Mouse (Mus musculus) forebrain, embryonic 16.5 days (tissue): ENCODE measurements at regions not wholly inside any gene's neighbourhood (a gene's known extent, or its start where the extent isn't known, plus 50 kb on each side); places are given as distances from the start of the nearest gene placed in this dataset.

Source experiments
- ATAC-seq: fragments of 200-750 bp; cut with Nextera tagmentation; 2 replicates; pipeline ENCODE4 v1.8.0; 2017; ENCODE audit warnings: mild to moderate bottlenecking, moderate library complexity
- H3K27ac ChIP-seq: fragments of 300-500 bp; sonication (generic); 2 replicates; pipeline ENCODE4 v1.5.1; 2014; ENCODE audit warnings: low read length, control low read depth
- H3K27me3 ChIP-seq: fragments of 300-500 bp; sonication (generic); replicated peaks from 2 replicates; pipeline ENCODE4 v1.6.1; 2014; ENCODE audit warnings: low read length; ENCODE audit not compliant: control insufficient read depth, insufficient read depth
- H3K36me3 ChIP-seq: fragments of 300-500 bp; sonication (generic); 2 replicates; pipeline ENCODE4 v1.6.1; 2014; ENCODE audit not compliant: control insufficient read depth, insufficient read depth
- H3K4me1 ChIP-seq: fragments of 300-500 bp; sonication (generic); replicated peaks from 2 replicates; pipeline ENCODE4 v1.6.1; 2014; ENCODE audit warnings: low read length; ENCODE audit not compliant: control insufficient read depth, insufficient read depth
- H3K4me2 ChIP-seq: fragments of 300-500 bp; sonication (generic); 2 replicates; pipeline ENCODE4 v1.6.1; 2014; ENCODE audit warnings: mild to moderate bottlenecking, low read length, control low read depth
- H3K4me3 ChIP-seq: fragments of 300-500 bp; sonication (generic); replicated peaks from 2 replicates; pipeline ENCODE4 v1.5.1; 2014; ENCODE audit warnings: mild to moderate bottlenecking, low read length, control low read depth
- H3K9ac ChIP-seq: fragments of 300-500 bp; sonication (generic); replicated peaks from 2 replicates; pipeline ENCODE4 v1.6.1; 2014; ENCODE audit warnings: low read depth, low read length, control low read depth
- H3K9me3 ChIP-seq: fragments of 300-500 bp; sonication (generic); 2 replicates; pipeline ENCODE4 v1.6.1; 2016; ENCODE audit warnings: low read length; ENCODE audit not compliant: control insufficient read depth
- WGBS: fragments of 180-500 bp; shearing (Covaris S2); extraction: QIAGEN DNeasy Blood & Tissue Kit; methylation state at CpG from one replicate; pipeline ENCODE4 v1.1.7; 2014; 5-methylcytosine and 5-hydroxymethylcytosine counted together

DNA sequence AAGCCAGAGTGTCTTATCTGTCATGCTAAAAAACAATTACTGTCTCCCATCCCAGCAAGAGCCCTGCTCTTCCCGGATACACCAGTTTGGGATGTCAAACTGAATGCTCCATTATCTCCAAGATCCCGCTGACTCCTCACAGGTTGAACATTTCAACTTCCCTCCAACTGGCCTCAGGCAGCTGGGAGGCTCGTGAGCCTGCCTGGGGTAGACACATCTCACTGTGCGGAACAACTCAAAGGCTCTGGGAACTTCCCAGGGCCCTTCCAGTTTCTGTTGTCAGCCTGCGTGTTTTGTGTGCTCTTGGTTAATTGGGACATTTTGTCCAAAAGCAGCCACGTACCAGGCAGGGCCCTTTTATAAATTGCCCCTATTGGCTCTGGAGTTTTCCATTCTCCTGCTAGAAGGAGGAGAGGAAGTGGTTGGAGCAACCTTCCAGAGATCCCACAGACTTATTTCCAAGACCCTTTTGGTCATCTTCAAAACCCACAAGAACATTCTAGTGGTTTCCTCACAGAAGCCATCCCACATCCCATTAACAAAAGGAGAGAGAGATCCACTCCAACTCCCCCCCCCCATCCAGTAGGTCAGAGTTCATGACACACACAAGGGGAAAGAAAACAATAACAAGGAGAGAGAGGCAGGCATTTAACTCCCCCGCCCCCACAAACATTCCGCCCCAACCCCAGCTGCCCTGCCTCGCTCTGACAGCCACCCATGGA is 163.3 kb downstream of the Icos start:
- Histone ChIP-seq H3K4me1 (peaks cover 50% of the 10 kb centered on the region), H3K4me2 (no peak overlapping the region), H3K36me3 (no peaks in the 10 kb centered on the region), H3K9ac (no peak overlapping the region), H3K4me3 (no peak overlapping the region), H3K27me3 (no peaks in the 10 kb centered on the region; the same call in 1 of the 2 replicates), H3K9me3 (no peaks in the 10 kb centered on the region), H3K27ac (no peak overlapping the region)
- ATAC-seq: no peak
- 27% methylated on average over 9 of the region's 9 CpGs for WGBS

DNA sequence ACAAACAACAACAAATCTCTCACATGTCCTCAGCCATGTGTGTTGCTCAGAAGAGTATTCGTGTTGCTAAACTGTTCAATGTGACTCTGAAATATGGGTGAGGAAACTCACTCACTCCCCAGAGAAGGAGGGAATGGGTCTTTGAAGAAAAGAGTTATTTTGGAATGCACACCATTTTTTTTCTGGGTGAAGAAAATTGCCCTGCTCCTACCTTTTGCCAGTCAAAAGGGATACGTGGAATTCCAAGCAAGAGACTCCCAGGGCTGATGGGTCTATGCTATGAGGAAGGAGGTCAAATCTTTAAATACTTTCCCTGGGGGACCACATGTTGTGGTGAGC is 163.8 kb downstream of the Icos start:
- Histone ChIP-seq H3K27me3 (no peaks in the 10 kb centered on the region; the same call in 1 of the 2 replicates), H3K36me3 (no peaks in the 10 kb centered on the region), H3K27ac (no peak overlapping the region), H3K4me3 (no peak overlapping the region), H3K9me3 (no peaks in the 10 kb centered on the region), H3K4me2 (no peak overlapping the region), H3K4me1 (peaks cover 53% of the 10 kb centered on the region), H3K9ac (no peak overlapping the region)
- 41% methylated on average over 2 of the region's 2 CpGs for WGBS
- ATAC-seq: no peak

DNA sequence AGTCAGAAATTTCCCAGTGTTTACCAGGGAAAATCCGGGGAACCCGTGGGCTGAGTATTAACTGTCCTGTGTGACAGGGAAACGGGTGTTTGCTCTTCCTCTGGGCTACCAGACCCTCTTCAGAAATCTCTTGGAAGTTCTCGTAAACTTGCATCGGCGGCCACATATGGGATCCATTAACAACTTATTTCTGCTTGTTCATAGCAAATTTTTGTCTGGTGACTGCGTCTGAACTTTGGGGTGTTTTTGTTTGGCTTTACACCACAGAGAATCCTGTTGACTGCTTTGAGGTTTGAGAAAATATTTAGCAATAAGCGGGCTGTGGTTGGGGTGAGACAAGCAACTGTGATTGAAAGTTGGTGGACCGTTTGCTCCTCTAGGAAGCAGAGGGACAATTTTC is 164.2 kb downstream of the Icos start:
- H3K27me3 ChIP-seq: no peaks in the 10 kb centered on the region; the same call in 1 of the 2 replicates
- H3K4me1 ChIP-seq: peaks cover 54% of the 10 kb centered on the region
- H3K4me2 ChIP-seq: no peak overlapping the region
- no peaks in the 10 kb centered on the region for H3K36me3 ChIP-seq
- ATAC-seq: no peak
- no peak overlapping the region for H3K4me3 ChIP-seq
- no peaks in the 10 kb centered on the region for H3K9me3 ChIP-seq
- H3K27ac ChIP-seq: no peak overlapping the region
- 64% methylated on average over 9 of the region's 9 CpGs for WGBS
- H3K9ac ChIP-seq: no peak overlapping the region

DNA sequence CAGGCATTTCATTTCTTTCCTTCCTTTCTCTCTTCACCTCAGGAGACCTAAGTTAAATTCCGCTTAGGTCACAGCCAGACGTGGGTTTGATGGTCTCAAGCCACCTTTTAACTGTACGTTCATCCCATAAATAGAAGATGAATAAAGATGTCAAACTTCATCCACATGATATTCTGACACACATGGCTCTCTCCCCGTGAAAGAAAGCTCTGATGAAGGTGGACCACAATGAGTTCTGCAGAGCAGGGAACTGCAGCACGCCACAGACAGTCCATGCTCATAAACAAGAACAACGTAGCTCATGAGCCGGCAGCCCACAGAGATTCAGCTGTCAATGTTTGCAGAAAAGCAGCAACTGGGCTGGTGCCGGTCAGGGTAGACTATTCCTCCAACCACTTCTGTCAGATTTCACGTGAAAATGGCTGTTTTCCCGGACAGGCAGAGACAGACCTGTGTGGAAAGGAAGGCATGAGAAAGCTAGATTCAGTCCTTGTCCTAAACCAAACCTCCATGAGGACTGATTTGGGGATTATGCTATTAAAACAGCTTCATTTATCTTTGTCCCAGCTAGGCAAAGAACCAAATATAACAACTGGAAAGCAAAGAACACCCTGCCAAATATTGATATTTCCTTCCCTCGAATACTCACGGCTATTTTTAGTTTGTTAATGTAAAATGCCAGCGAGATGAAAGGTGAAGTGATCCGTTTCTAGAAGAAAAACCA is 165.5 kb downstream of the Icos start:
- no peaks in the 10 kb centered on the region; the same call in 1 of the 2 replicates for H3K27me3 ChIP-seq
- WGBS: 30% methylated on average over 14 of the region's 14 CpGs

DNA sequence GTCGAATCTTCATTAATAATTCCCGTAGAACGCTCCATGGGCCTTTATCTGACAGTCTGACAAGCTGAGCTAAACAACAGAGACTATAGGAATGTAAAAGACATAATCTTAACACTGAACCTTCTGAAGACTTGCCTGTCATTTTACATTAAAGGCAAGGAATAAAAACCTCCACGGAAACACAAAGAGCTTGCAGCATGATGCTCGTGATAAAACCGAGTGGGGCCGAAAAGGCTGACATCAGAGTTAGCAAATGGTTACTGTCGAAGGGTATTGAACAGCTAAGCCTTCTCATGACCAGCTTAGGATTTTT is 166.0 kb downstream of the Icos start:
- Histone ChIP-seq H3K27me3 (no peaks in the 10 kb centered on the region; the same call in 1 of the 2 replicates), H3K27ac (no peak overlapping the region), H3K9me3 (no peaks in the 10 kb centered on the region), H3K4me1 (peaks cover 54% of the 10 kb centered on the region), H3K4me3 (no peak overlapping the region), H3K4me2 (no peak overlapping the region), H3K9ac (no peak overlapping the region), H3K36me3 (no peaks in the 10 kb centered on the region)
- WGBS: 48% methylated on average over 8 of the region's 8 CpGs
- ATAC-seq: no peak

More for the DNA sequence above, 165.5 kb downstream of the Icos start:
- H3K36me3 ChIP-seq: no peaks in the 10 kb centered on the region
- H3K4me1 ChIP-seq: peaks cover 54% of the 10 kb centered on the region
- H3K27ac ChIP-seq: no peak overlapping the region
- H3K4me3 ChIP-seq: no peak overlapping the region
- no peak for ATAC-seq
- H3K9ac ChIP-seq: 0 out of 2 replicates have a peak overlapping the region, but pooled peaks have one; percentile 1
- H3K9me3 ChIP-seq: no peaks in the 10 kb centered on the region
- H3K4me2 ChIP-seq: no peak overlapping the region

DNA sequence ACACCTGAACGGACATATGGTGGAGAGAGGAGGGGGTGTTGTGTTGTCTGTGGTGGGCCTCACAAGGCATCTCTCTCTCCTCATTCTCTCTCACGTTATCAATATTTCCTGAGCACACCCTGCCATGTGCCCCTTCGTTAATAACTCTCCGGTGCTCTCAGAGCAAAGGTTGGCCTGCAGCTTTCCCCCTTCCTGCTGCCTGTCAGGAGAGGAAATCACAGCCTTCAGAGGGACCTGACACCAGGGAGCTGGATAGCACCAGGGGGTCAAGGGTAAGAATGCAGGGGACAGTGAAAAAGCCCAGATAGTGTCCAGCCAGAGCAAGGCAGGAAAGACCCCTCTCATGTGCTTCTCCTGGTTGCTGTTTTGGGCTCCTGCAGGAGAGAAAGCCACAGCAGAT is 167.3 kb downstream of the Icos start:
- 57% methylated on average over 4 of the region's 4 CpGs for WGBS
- no peak overlapping the region for H3K4me2 ChIP-seq
- H3K9me3 ChIP-seq: no peaks in the 10 kb centered on the region
- H3K27ac ChIP-seq: no peak overlapping the region
- no peaks in the 10 kb centered on the region; the same call in 1 of the 2 replicates for H3K27me3 ChIP-seq
- ATAC-seq: no peak
- H3K9ac ChIP-seq: no peak overlapping the region
- H3K4me1 ChIP-seq: peaks cover 45% of the 10 kb centered on the region
- no peaks in the 10 kb centered on the region for H3K36me3 ChIP-seq
- no peak overlapping the region for H3K4me3 ChIP-seq

DNA sequence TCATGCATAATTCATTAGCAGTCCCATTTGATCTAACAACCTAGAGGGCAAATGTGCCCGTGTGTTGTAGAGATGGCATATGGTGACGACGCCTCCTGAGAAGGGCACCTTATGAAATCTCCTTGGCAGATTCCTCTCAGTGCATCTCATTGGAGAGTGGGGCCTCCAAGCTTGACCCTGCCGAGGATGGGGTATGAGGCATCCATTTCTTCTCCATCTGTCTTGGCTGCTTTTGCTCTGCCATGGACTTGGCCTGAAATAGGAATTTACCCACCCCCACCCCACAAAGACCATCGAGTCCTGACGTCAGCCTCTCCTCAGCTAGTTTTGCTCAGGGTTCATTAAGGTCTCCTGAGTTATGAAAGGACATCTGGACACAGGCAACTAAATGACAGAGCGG is 167.8 kb downstream of the Icos start:
- Histone ChIP-seq H3K27me3 (no peaks in the 10 kb centered on the region; the same call in 1 of the 2 replicates), H3K27ac (no peak overlapping the region), H3K4me2 (no peak overlapping the region), H3K4me1 (peaks cover 41% of the 10 kb centered on the region), H3K36me3 (no peaks in the 10 kb centered on the region), H3K9ac (no peak overlapping the region), H3K4me3 (no peak overlapping the region), H3K9me3 (no peaks in the 10 kb centered on the region)
- WGBS: 34% methylated on average over 7 of the region's 7 CpGs
- ATAC-seq: peak; percentile 57

DNA sequence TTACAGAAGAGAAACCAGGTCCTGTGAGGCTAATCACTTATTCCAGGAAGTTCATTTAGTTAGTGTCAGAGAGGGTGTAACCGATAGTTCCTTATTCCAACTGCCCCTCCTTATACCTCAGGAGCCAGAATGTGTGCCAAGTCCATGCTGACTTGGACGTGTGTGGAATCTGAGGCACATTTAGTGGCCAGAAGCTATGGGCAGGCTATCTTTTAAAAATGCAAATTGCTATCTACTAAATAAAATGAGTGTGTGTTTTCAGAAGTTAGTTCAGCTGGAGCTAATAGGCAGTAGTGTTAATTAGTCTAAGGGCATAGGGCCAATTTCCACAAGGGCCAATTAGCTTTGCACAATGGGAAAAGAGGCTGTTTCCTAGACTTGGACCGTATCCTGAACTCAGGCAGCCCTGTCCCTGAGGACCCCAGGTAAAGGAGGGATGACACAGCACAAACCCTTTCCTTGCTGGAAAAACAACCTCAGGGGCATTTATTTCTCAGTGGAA is 168.5 kb downstream of the Icos start:
- no peak overlapping the region for H3K9ac ChIP-seq
- H3K36me3 ChIP-seq: no peaks in the 10 kb centered on the region
- H3K9me3 ChIP-seq: no peaks in the 10 kb centered on the region
- peaks cover 35% of the 10 kb centered on the region for H3K4me1 ChIP-seq
- WGBS: 10% methylated on average over 3 of the region's 3 CpGs
- H3K4me3 ChIP-seq: no peak overlapping the region
- H3K27me3 ChIP-seq: no peaks in the 10 kb centered on the region; the same call in 1 of the 2 replicates
- H3K4me2 ChIP-seq: no peak overlapping the region
- no peak overlapping the region for H3K27ac ChIP-seq
- peak; percentile 81 for ATAC-seq

DNA sequence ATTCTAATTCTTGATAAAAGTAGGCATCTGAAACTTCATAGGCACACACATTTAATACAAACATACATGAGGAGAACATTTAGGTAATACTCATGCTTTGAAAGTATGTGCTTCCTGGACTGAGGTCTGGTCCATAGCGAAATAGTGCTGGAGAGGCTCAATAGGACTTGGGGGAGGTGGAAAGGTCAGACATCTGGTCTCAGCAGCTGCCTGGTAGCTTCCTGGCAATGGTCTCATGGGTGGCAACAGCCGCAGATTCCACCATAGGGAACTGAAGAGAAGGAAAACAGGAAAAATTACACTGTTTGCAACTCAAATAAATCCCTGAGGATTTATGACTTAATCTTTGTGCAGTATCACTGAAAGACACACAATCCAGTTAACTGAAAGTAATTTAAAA is 174.0 kb downstream of the Icos start:
- Histone ChIP-seq H3K27me3 (no peaks in the 10 kb centered on the region), H3K4me1 (no peaks in the 10 kb centered on the region; the same call in 1 of the 2 replicates), H3K9me3 (no peaks in the 10 kb centered on the region), H3K4me2 (no peak overlapping the region), H3K9ac (no peak overlapping the region), H3K4me3 (no peak overlapping the region), H3K27ac (no peak overlapping the region), H3K36me3 (no peaks in the 10 kb centered on the region)
- 91% methylated on average over 2 of the region's 2 CpGs for WGBS
- no peak for ATAC-seq
